Mouse (Mus musculus) testis, adult 2 months (tissue): ENCODE results near the gene Unc119b.

Source experiments
- CTCF ChIP-seq: fragments of 200-500 bp; IDR thresholded peaks from 2 replicates; pipeline ENCODE4 v1.5.1; 2012; ENCODE audit warnings: low read depth, mild to moderate bottlenecking, inconsistent platforms, low read length, moderate library complexity; ENCODE audit not compliant: control insufficient read depth, insufficient read depth, insufficient replicate concordance
- POLR2A ChIP-seq: fragments of 200-500 bp; IDR thresholded peaks from 2 replicates; pipeline ENCODE4 v1.6.1; 2012; ENCODE audit warnings: low read depth, mild to moderate bottlenecking, inconsistent platforms, low read length, moderate library complexity; ENCODE audit not compliant: control insufficient read depth

DNA sequence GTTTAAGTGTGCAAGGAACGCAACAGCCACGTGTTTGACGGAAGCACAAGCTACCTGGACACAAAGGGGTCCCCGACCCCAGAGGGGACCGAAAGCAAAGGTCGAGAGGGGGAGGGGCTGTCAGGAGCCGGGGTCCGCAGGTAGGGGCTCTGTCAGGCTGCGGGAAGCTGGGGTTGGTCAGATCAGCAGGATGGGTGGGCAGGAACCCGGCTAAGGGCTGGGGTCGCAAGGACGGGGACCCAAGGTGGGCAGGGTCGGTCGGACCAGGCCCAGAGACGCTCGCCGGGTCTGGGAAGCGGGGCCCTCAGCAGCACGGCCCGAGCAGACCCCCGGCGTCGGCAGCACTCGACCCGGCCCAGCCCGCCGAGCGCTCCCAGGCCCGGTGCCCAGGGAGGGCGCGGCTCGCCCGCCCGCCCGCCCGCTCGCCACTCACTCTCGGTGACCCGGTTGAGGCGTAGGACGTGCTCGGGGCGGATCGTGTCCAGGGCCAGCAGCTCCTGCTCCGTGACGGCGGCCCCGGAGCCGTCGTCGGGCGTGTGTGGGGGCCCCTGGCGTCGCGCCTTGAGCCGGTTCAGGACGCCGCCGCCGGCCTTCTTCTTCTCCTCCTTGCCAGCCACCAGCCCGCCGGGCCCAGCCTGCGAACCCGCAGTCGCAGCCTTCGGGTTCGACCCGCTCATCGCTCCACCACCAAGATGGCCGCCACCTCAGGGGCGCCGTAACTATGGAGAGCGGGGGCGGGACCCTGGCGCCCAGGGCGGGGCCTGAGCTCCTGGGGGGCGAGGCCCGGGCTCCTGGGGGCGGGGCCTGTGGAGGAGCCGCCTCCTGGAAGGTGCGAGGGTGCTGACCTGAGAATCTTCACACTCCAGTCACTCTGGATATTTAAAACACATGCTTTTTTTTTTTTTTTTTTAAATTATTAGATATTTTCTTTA, at the start of gene Unc119b:
- TF ChIP-seq CTCF (no peak), POLR2A (peak; percentile 72)
